Mouse (Mus musculus): Measurements from ENCODE around the gene Rptor. TPM values are rescaled to one million over a fixed set of nuclear protein-coding genes. Genes with fewer than 3 reads are reported as not detected.
A peak's percentile ranks its signal among the peaks of the same experiment; 100 is the strongest.

Rptor gene
- polyA plus RNA-seq, 1 experiment: 24.5 TPM

- Histone ChIP-seq H3K27ac (replicated peaks; ENCODE audit: low read depth, low read length) (no peak overlapping the region), H3K4me3 (ENCODE audit: insufficient read depth, low read depth, low read length) (no peak overlapping the region), H3K4me1 (ENCODE audit: control insufficient read depth, insufficient read depth, insufficient read length, low read length) (peaks cover 23% of the 10 kb centered on the region)
These were observed 107.6 kb downstream of the Rptor start for GRCm38 (mm10) chr11:119710338-119710737.

GRCm38 (mm10) chr11:119710822-119711221 lies 108.1 kb downstream of the Rptor start:
- peaks cover 23% of the 10 kb centered on the region for H3K4me1 ChIP-seq (ENCODE audit: control insufficient read depth, insufficient read depth, insufficient read length, low read length)
- H3K4me3 ChIP-seq (ENCODE audit: insufficient read depth, low read depth, low read length): no peak overlapping the region
- 0 out of 2 replicates have a peak overlapping the region, but pooled peaks have one; percentile 23 for H3K27ac ChIP-seq (replicated peaks; ENCODE audit: low read depth, low read length)

GRCm38 (mm10) chr11:119715437-119715836 lies 112.7 kb downstream of the Rptor start:
- H3K4me3 ChIP-seq (ENCODE audit: insufficient read depth, low read depth, low read length): no peak overlapping the region
- no peak overlapping the region for H3K27ac ChIP-seq (replicated peaks; ENCODE audit: low read depth, low read length)
- H3K4me1 ChIP-seq (ENCODE audit: control insufficient read depth, insufficient read depth, insufficient read length, low read length): peaks cover 17% of the 10 kb centered on the region

- peaks cover 17% of the 10 kb centered on the region for H3K4me1 ChIP-seq (ENCODE audit: control insufficient read depth, insufficient read depth, insufficient read length, low read length)
- no peak overlapping the region for H3K4me3 ChIP-seq (ENCODE audit: insufficient read depth, low read depth, low read length)
- no peak overlapping the region for H3K27ac ChIP-seq (replicated peaks; ENCODE audit: low read depth, low read length)
These were observed 113.3 kb downstream of the Rptor start for GRCm38 (mm10) chr11:119715841-119716596.

- no peak overlapping the region for H3K27ac ChIP-seq (replicated peaks; ENCODE audit: low read depth, low read length)
- peaks cover 10% of the 10 kb centered on the region for H3K4me1 ChIP-seq (ENCODE audit: control insufficient read depth, insufficient read depth, insufficient read length, low read length)
- H3K4me3 ChIP-seq (ENCODE audit: insufficient read depth, low read depth, low read length): no peak overlapping the region
These were observed 115.4 kb downstream of the Rptor start for GRCm38 (mm10) chr11:119718115-119718514.

GRCm38 (mm10) chr11:119720101-119721048 lies 117.7 kb downstream of the Rptor start:
- H3K4me3 ChIP-seq (ENCODE audit: insufficient read depth, low read depth, low read length): no peak overlapping the region
- no peak overlapping the region for H3K27ac ChIP-seq (replicated peaks; ENCODE audit: low read depth, low read length)
- H3K4me1 ChIP-seq (ENCODE audit: control insufficient read depth, insufficient read depth, insufficient read length, low read length): peaks cover 7% of the 10 kb centered on the region

- no peak overlapping the region for H3K27ac ChIP-seq (replicated peaks; ENCODE audit: low read depth, low read length)
- H3K4me1 ChIP-seq (ENCODE audit: control insufficient read depth, insufficient read depth, insufficient read length, low read length): peaks cover 7% of the 10 kb centered on the region
- no peak overlapping the region for H3K4me3 ChIP-seq (ENCODE audit: insufficient read depth, low read depth, low read length)
These were observed 122.0 kb downstream of the Rptor start for GRCm38 (mm10) chr11:119724709-119725108.

GRCm38 (mm10) chr11:119731382-119731781 lies 128.7 kb downstream of the Rptor start:
- H3K27ac ChIP-seq (replicated peaks; ENCODE audit: low read depth, low read length): no peak overlapping the region
- H3K4me1 ChIP-seq (ENCODE audit: control insufficient read depth, insufficient read depth, insufficient read length, low read length): peaks cover 7% of the 10 kb centered on the region; the same call in 1 of the 2 replicates
- H3K4me3 ChIP-seq (ENCODE audit: insufficient read depth, low read depth, low read length): no peak overlapping the region

GRCm38 (mm10) chr11:119732362-119732761 lies 129.7 kb downstream of the Rptor start:
- Histone ChIP-seq H3K27ac (replicated peaks; ENCODE audit: low read depth, low read length) (no peak overlapping the region), H3K4me3 (ENCODE audit: insufficient read depth, low read depth, low read length) (no peak overlapping the region), H3K4me1 (ENCODE audit: control insufficient read depth, insufficient read depth, insufficient read length, low read length) (peaks cover 7% of the 10 kb centered on the region; the same call in 1 of the 2 replicates)

- no peak overlapping the region for H3K27ac ChIP-seq (replicated peaks; ENCODE audit: low read depth, low read length)
- H3K4me1 ChIP-seq (ENCODE audit: control insufficient read depth, insufficient read depth, insufficient read length, low read length): peaks cover 7% of the 10 kb centered on the region; the same call in 1 of the 2 replicates
- no peak overlapping the region for H3K4me3 ChIP-seq (ENCODE audit: insufficient read depth, low read depth, low read length)
These were observed 130.4 kb downstream of the Rptor start for GRCm38 (mm10) chr11:119732961-119733656.

GRCm38 (mm10) chr11:119733657-119733990 lies 130.9 kb downstream of the Rptor start:
- no peak overlapping the region for H3K27ac ChIP-seq (replicated peaks; ENCODE audit: low read depth, low read length)
- no peak overlapping the region for H3K4me3 ChIP-seq (ENCODE audit: insufficient read depth, low read depth, low read length)
- peaks cover 7% of the 10 kb centered on the region; the same call in 1 of the 2 replicates for H3K4me1 ChIP-seq (ENCODE audit: control insufficient read depth, insufficient read depth, insufficient read length, low read length)

GRCm38 (mm10) chr11:119735152-119735551 lies 132.4 kb downstream of the Rptor start:
- Histone ChIP-seq H3K4me1 (ENCODE audit: control insufficient read depth, insufficient read depth, insufficient read length, low read length) (peaks cover 7% of the 10 kb centered on the region; the same call in 1 of the 2 replicates), H3K27ac (replicated peaks; ENCODE audit: low read depth, low read length) (no peak overlapping the region)

GRCm38 (mm10) chr11:119738990-119739846 lies 136.5 kb downstream of the Rptor start:
- Histone ChIP-seq H3K4me3 (ENCODE audit: insufficient read depth, low read depth, low read length) (no peak overlapping the region), H3K4me1 (ENCODE audit: control insufficient read depth, insufficient read depth, insufficient read length, low read length) (no peaks in the 10 kb centered on the region), H3K27ac (replicated peaks; ENCODE audit: low read depth, low read length) (no peak overlapping the region)

More at GRCm38 (mm10) chr11:119735152-119735551, 132.4 kb downstream of the Rptor start:
- H3K4me3 ChIP-seq (ENCODE audit: insufficient read depth, low read depth, low read length): no peak overlapping the region

- Histone ChIP-seq H3K4me1 (ENCODE audit: control insufficient read depth, insufficient read depth, insufficient read length, low read length) (no peaks in the 10 kb centered on the region), H3K27ac (replicated peaks; ENCODE audit: low read depth, low read length) (no peak overlapping the region), H3K4me3 (ENCODE audit: insufficient read depth, low read depth, low read length) (no peak overlapping the region)
These were observed 138.7 kb downstream of the Rptor start for GRCm38 (mm10) chr11:119741401-119741800.
